Mouse (Mus musculus) hindbrain, embryonic 13.5 days (tissue): Measurements from ENCODE around the gene Nsd1. TPM values are rescaled to one million over a fixed set of nuclear protein-coding genes. Genes with fewer than 3 reads are reported as not detected.

Experiments
- ATAC-seq: fragments of 200-750 bp; cut with Nextera tagmentation; 2 replicates; pipeline ENCODE4 v1.8.0; 2017; ENCODE audit warnings: moderate TSS enrichment; ENCODE audit not compliant: low FRiP score
- H3K27ac ChIP-seq: fragments of 300-500 bp; sonication (generic); 2 replicates; pipeline ENCODE4 v1.5.1; 2015; ENCODE audit warnings: inconsistent platforms, mild to moderate bottlenecking, moderate library complexity
- H3K27me3 ChIP-seq: fragments of 300-500 bp; sonication (generic); 2 replicates; pipeline ENCODE4 v1.6.1; 2015; ENCODE audit warnings: mild to moderate bottlenecking, inconsistent platforms
- H3K36me3 ChIP-seq: fragments of 300-500 bp; sonication (generic); 2 replicates; pipeline ENCODE4 v1.6.1; 2015; ENCODE audit warnings: mild to moderate bottlenecking, inconsistent platforms
- H3K4me1 ChIP-seq: fragments of 300-500 bp; sonication (generic); replicated peaks from 2 replicates; pipeline ENCODE4 v1.6.1; 2015; ENCODE audit warnings: inconsistent platforms
- H3K4me2 ChIP-seq: fragments of 300-500 bp; sonication (generic); 2 replicates; pipeline ENCODE4 v1.6.1; 2015; ENCODE audit warnings: inconsistent platforms, mild to moderate bottlenecking, moderate library complexity
- H3K4me3 ChIP-seq: fragments of 300-500 bp; sonication (generic); 2 replicates; pipeline ENCODE4 v1.5.1; 2015; ENCODE audit warnings: mild to moderate bottlenecking, inconsistent platforms
- H3K9ac ChIP-seq: fragments of 300-500 bp; sonication (generic); 2 replicates; pipeline ENCODE4 v1.6.1; 2015; ENCODE audit warnings: mild to moderate bottlenecking, inconsistent platforms
- H3K9me3 ChIP-seq: fragments of 300-500 bp; sonication (generic); 2 replicates; pipeline ENCODE4 v1.6.1; 2016; ENCODE audit warnings: inconsistent platforms
- WGBS: fragments of 180-500 bp; shearing (Covaris S2); methylation state at CpG from one replicate; pipeline ENCODE4 v1.1.7; 2015; 5-methylcytosine and 5-hydroxymethylcytosine counted together
- polyA plus RNA-seq: library from polyadenylated mRNA; unstranded; fragments of >200 nt; fragmentation: Nextera tagmentation; extraction: Ambion mirVana; gene quantifications from 2 replicates; pipeline ENCODE4 v1.2.1, GENCODE M21; 2015

Nsd1 gene
- polyA plus RNA-seq, 1 experiment from 2014 or later = 70.7 TPM

DNA sequence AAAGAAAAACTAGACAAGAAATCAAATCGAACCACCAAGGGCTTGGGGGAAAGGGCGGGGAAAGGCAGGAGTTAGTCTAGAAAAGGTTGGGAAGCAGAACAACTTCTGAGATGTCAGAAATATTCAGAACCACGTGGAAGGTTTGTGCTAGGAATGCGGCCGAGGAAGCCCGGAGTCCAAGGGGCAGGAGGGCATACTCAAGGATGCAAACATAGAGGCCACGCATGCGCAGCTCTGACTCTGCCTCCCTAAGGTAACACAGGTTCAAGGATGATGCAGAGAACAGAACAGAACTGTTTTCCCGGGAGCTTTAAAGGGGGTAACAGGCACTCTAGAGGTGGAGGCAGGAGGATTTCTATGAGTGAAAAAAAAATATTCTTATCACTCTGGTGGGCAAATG, 5.8 kb upstream of the Nsd1 start:
- whole genome bisulfite sequencing = 80% methylated on average over 9 of the region's 9 CpGs
- H3K4me1 ChIP-seq = no peaks in the 10 kb centered on the region
- ATAC-seq = no peak
- H3K27ac ChIP-seq = no peak overlapping the region
- no peaks in the 10 kb centered on the region for H3K27me3 ChIP-seq
- H3K4me3 ChIP-seq = no peak overlapping the region
- H3K4me2 ChIP-seq = no peak overlapping the region
- no peak overlapping the region for H3K9ac ChIP-seq
- H3K9me3 ChIP-seq = no peaks in the 10 kb centered on the region
- H3K36me3 ChIP-seq = no peaks in the 10 kb centered on the region

DNA sequence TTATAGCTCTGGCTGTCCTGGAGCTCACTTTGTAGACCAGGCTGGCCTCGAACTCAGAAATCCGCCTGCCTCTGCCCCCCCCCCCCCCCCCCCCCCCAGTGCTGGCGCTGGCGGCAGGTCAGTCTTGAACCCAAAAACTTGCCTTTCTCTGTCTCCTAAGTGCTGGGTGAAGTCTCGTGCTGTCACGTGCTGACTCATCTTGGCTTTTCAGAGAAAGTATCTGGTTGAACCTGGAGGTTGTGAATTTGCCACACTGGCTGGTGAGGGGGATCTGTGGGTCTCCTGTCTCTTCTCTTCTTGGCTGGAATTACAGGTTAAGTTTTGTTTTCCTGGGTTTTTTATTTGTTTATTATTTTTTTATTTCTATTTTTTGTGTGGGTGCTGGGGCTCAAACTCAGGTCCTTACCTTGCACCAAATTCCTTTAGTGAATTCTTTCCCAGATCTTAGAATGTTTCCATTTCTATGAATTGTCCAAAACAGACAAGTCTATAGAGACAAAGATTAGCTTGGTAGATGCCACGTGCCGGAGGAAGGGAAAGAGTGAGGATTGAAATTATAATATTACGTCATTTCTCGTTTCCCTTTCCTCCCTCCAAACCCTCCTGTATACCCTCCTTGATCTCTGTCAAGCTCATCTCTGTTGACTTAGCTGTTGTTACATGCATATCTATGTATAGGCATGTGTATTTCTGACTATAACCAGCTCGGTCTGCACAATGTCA, 4.8 kb upstream of the Nsd1 start:
- Histone ChIP-seq H3K36me3 (no peaks in the 10 kb centered on the region), H3K4me3 (no peak overlapping the region), H3K4me2 (no peak overlapping the region), H3K9ac (no peak overlapping the region), H3K9me3 (no peaks in the 10 kb centered on the region), H3K4me1 (peaks cover 5% of the 10 kb centered on the region; the same call in 1 of the 2 replicates), H3K27me3 (no peaks in the 10 kb centered on the region), H3K27ac (no peak overlapping the region)
- WGBS = 85% methylated on average over 6 of the region's 11 CpGs
- ATAC-seq = no peak

GRCm38 (mm10) chr13:55205448-55206205, 4.0 kb upstream of the Nsd1 start:
- peaks cover 13% of the 10 kb centered on the region for H3K4me1 ChIP-seq
- H3K4me3 ChIP-seq = no peak overlapping the region
- H3K9ac ChIP-seq = no peak overlapping the region
- H3K27ac ChIP-seq = no peak overlapping the region
- WGBS = 92% methylated on average over 6 of the region's 6 CpGs
- no peaks in the 10 kb centered on the region for H3K27me3 ChIP-seq
- H3K4me2 ChIP-seq = no peak overlapping the region
- ATAC-seq = no peak
- no peaks in the 10 kb centered on the region for H3K9me3 ChIP-seq
- H3K36me3 ChIP-seq = no peaks in the 10 kb centered on the region

DNA sequence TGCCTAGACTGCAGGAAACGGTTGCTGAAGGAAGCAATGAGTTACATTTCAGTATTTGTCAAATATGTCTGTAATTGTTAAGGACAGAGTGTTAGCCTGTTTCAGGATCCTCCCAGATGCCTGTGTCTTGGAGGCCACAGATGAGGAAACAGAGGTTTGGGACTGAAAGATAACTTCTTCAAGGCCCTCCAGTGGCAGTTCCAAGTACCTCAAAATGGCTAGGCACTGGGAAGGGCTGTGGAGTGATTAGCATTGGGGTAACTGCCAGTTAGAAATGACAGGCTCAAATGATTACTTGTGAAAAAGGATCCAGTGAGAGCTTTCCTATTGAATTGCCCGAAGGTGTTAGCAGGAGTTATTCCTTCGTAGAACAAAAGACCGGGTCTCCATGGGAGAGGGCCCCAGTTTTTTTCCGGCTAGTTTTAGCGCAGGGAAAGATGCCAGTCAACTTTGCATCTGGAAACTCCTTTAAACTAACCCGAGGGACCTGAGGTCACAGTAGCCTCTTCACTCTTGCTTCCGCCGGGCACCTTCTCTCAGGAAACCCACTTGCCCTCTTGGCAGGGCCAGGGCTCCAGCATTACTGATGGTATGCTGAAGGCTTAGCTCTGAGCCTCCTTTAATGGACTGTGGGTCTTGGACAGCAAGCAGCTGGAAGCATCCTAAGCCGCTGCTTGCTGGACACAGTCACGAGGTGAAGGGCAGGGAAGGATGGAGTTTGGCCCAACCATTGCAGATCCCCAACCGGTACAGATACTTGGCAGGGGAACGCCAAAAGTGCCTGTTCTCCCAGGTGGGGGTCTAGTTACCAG, 539 bp upstream of the Nsd1 start:
- Histone ChIP-seq H3K4me2 (0 out of 2 replicates have a peak overlapping the region, but pooled peaks have one; percentile 83), H3K27ac (peak overlapping the region; percentile 18)
- no peak for ATAC-seq

GRCm38 (mm10) chr13:55210193-55210970, 800 bp downstream of the Nsd1 start:
- peak overlapping the region; percentile 98 for H3K27ac ChIP-seq
- WGBS = 1% methylated on average over 70 of the region's 77 CpGs
- H3K36me3 ChIP-seq = no peaks in the 10 kb centered on the region; the same call in 1 of the 2 replicates
- peak overlapping the region; percentile 97 for H3K9ac ChIP-seq
- no peaks in the 10 kb centered on the region for H3K27me3 ChIP-seq
- peak overlapping the region; percentile 82 for H3K4me3 ChIP-seq
- peak overlapping the region; percentile 83 for H3K4me2 ChIP-seq
- ATAC-seq = peak; percentile 58
- no peaks in the 10 kb centered on the region for H3K9me3 ChIP-seq
- peaks cover 44% of the 10 kb centered on the region for H3K4me1 ChIP-seq

More for the DNA sequence above, 539 bp upstream of the Nsd1 start:
- no peaks in the 10 kb centered on the region; the same call in 1 of the 2 replicates for H3K36me3 ChIP-seq
- H3K4me1 ChIP-seq = peaks cover 33% of the 10 kb centered on the region
- H3K9me3 ChIP-seq = no peaks in the 10 kb centered on the region
- H3K27me3 ChIP-seq = no peaks in the 10 kb centered on the region
- WGBS = 61% methylated on average over 13 of the region's 13 CpGs
- no peak overlapping the region for H3K9ac ChIP-seq
- H3K4me3 ChIP-seq = no peak overlapping the region

GRCm38 (mm10) chr13:55210971-55211220, 1.3 kb downstream of the Nsd1 start:
- Histone ChIP-seq H3K27me3 (no peaks in the 10 kb centered on the region), H3K9me3 (no peaks in the 10 kb centered on the region), H3K9ac (peak overlapping the region; percentile 97), H3K4me1 (peaks cover 49% of the 10 kb centered on the region), H3K27ac (peak overlapping the region; percentile 98), H3K36me3 (no peaks in the 10 kb centered on the region; the same call in 1 of the 2 replicates), H3K4me3 (peak overlapping the region; percentile 82), H3K4me2 (peak overlapping the region; percentile 83)
- no peak; the same call in 1 of the 2 replicates for ATAC-seq
- under 1% methylated on average over 15 of the region's 17 CpGs for WGBS

DNA sequence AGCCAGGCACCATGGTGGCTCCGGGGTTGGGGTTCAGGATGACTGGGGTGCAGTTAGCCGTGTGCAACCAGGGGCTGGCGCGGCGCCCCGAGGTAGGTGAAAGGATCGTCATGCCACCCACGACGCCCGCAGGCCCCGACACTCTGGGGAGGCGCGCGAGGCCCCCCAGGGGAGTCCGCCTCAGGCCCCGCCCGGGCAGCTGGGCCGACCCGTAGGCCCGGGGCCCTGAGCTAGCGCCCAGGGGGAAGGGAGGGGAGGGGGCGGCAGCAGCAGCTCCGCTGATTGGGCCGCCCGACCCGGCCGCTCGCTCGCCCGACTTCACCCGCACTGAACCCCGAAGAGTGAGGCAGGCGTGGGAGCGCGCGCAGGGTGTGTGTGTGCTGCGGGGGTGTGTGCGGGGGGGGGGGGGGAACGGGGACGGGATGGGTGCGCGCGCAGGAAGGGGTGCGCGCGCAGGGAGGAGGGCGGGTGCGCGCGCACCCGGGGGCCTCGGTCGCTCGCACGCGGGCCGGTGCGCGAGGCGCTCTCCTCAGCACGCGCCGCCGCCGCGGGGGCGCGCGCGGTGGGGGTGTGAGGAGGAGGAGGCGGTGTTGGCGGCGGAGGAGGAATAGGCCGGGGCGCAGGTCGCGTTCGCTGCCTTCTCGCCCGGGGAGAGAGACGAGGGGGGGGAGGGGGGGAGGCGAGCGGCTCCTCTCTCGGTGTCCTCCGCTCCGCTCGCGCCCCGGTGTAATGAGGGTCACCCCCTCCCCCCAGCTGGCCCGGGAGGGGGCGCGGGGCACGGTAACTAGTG, 1.8 kb downstream of the Nsd1 start:
- Histone ChIP-seq H3K4me1 (peaks cover 54% of the 10 kb centered on the region), H3K4me2 (peak overlapping the region; percentile 83), H3K27ac (peak overlapping the region; percentile 98), H3K27me3 (no peaks in the 10 kb centered on the region), H3K36me3 (peaks cover 2% of the 10 kb centered on the region), H3K9me3 (no peaks in the 10 kb centered on the region), H3K9ac (peak overlapping the region; percentile 97), H3K4me3 (peak overlapping the region; percentile 82)
- ATAC-seq = peak; percentile 78
- WGBS = under 1% methylated on average over 68 of the region's 93 CpGs

DNA sequence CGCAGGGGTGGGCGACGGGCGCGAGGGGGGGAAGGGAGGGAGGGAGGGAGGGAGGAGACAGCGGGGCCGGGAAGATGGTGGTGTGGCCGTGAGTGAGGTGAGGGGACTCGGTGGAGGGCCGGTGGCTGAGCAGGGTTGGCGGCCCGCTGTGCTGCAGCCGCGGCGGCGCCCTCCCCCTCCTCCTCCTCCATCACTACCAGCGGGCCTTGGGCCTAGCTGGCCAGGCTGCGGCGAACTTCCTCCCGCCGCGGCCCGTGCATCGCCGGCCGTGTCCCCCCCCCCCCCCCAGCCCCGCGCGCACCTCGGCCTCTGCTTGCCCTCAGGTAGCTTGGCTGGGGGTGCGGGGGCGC, 2.4 kb downstream of the Nsd1 start:
- peak overlapping the region; percentile 82 for H3K4me3 ChIP-seq
- no peaks in the 10 kb centered on the region for H3K27me3 ChIP-seq
- 0% methylated on average over 13 of the region's 32 CpGs for WGBS
- H3K9ac ChIP-seq = peak overlapping the region; percentile 97
- H3K27ac ChIP-seq = peak overlapping the region; percentile 98
- H3K36me3 ChIP-seq = peaks cover 6% of the 10 kb centered on the region
- H3K9me3 ChIP-seq = no peaks in the 10 kb centered on the region
- H3K4me1 ChIP-seq = peaks cover 60% of the 10 kb centered on the region
- ATAC-seq = peak; percentile 60
- peak overlapping the region; percentile 83 for H3K4me2 ChIP-seq

DNA sequence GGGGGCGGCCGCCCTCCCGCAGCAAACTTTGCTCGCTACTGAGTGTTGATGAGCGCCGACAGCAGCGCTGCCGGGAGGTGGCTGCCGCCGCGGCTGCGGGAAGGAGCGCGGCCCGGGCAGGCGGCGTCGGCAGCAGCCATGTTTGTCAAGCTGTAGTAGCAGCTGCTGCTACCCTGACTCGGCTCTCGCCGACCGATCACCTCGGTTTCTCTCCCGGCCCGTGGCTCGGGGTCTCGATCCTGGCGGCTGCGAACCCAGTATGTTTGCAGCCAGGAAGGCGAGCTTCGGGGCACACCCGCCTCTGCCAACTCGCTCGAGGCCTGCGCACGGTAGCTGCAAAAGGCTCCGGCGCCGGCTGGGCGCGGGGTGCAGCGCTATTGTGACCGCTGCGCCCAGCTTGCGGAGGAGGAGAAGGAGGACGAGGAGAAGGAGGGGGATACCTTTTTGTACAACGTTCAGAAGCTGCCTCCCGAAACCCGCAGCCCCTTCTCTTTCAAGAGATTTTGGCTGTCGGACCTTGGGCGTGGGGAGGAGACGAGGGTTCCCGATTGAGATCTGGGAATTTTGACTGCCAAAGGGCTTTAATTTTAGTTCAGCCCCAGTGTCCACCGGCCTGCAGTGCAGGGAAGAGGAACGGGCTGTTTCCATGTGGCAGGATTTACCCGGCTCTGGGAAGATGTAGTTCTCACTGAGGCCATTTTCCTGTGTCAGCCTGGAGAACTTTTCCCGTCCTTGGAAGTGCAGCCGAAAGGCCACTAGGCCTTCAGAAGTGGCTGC, 3.0 kb downstream of the Nsd1 start:
- H3K4me3 ChIP-seq = peak overlapping the region; percentile 82
- H3K4me1 ChIP-seq = peaks cover 64% of the 10 kb centered on the region
- H3K27me3 ChIP-seq = no peaks in the 10 kb centered on the region
- ATAC-seq = peak; percentile 19; the same call in 1 of the 2 replicates
- no peaks in the 10 kb centered on the region for H3K9me3 ChIP-seq
- under 1% methylated on average over 53 of the region's 58 CpGs for whole genome bisulfite sequencing
- H3K36me3 ChIP-seq = peaks cover 9% of the 10 kb centered on the region
- peak overlapping the region; percentile 97 for H3K9ac ChIP-seq
- peak overlapping the region; percentile 98 for H3K27ac ChIP-seq
- H3K4me2 ChIP-seq = peak overlapping the region; percentile 83

DNA sequence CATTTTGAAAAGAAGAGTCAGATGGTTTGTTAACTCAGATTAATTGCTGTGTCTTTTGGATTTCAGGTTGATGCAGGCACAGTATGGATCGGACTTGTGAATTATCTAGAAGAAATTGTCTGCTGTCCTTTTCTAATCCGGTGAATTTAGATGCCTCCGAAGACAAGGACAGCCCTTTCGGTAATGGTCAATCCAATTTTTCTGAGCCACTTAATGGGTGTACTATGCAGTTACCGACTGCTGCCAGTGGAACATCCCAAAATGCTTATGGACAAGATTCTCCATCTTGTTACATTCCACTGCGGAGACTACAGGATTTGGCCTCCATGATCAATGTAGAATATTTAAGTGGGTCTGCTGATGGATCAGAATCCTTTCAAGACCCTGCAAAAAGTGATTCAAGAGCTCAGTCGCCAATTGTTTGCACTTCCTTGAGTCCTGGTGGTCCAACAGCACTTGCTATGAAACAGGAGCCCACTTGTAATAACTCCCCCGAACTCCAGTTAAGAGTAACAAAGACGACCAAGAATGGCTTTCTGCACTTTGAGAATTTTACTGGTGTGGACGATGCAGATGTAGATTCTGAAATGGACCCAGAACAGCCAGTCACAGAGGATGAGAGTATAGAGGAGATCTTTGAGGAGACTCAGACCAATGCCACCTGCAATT, 3.7 kb downstream of the Nsd1 start:
- 59% methylated on average over 10 of the region's 10 CpGs for WGBS
- Histone ChIP-seq H3K4me1 (peaks cover 72% of the 10 kb centered on the region), H3K27ac (peak overlapping the region; percentile 98), H3K36me3 (peaks cover 15% of the 10 kb centered on the region), H3K9ac (peak overlapping the region; percentile 97), H3K9me3 (no peaks in the 10 kb centered on the region), H3K4me3 (peak overlapping the region; percentile 82), H3K27me3 (no peaks in the 10 kb centered on the region), H3K4me2 (peak overlapping the region; percentile 83)
- no peak for ATAC-seq
